ENCODE assay signal across 9 mouse cellular contexts in the genomic region with DNA sequence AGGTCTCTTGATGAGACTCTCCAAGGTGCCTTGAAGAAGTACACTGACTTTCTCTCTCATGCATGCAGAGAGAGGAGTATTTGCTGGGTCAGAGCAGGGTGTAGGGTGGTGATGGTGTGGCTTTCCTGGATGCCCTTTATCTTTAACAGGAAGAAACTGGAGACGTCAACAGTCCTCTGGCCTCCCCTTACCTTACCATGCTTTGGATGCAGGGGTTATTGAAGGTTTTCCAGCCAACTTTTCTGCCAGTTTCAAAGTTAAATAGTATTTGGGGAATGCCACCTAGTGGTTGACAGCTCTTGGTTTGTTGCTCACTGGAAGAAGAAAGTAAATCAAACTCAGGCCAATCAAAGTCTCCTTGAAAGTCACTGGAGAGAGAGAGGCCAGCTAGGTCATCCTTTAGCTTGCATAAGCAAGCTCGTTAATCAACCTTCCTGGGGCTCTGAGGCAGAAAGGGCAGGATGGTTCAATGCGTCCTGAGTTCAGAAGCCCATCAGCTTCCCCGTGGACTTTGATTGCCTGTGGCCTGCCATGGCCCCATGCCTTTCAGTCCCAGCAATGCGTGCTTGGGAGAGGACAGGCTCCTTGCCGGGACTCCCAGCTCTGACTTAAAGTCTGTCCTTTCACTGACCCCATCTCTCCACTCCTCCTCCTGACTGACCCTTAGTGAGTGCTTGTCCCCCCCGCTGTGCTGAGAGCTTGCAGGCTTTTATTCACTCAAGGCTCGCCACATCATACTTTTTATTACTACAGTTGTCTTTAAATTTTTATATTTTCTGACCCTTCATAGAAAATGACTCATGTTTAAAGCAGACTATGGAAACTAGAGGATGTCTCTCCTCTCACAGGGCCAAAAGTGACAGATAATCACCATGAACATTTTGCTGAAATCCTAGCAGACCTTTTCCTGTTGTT. TPM values are rescaled to one million over a fixed set of nuclear protein-coding genes. Genes with fewer than 3 reads are reported as not detected.
DNase-seq lines count a peak whose midpoint lies in the region; ATAC-seq and TF ChIP-seq lines count a peak whose summit lies in the region.
"Had no signal": no experiment of that assay in that cellular context is flagged by ENCODE, and none has a peak within 500 bp of the region (broad histone marks: within the 10 kb centered on the region; RNA-seq: fewer than 3 reads in every experiment).

No protein-coding gene starts in this region.

- H3K9ac ChIP-seq in limb, embryonic 14.5 days (ENCODE audit: low read depth, low read length, severe bottlenecking), result no peak overlapping the region
- H3K9ac ChIP-seq: stomach, embryonic 15.5 days had no signal

- peak; percentile 93 for DNase-seq in heart, adult 11 months
- DNase-seq in heart, postnatal 25 days (ENCODE audit: low spot score), result no peak
- peak; percentile 75 for DNase-seq in CD4-positive, CD25-positive, alpha-beta regulatory T cell, adult 2 months (ENCODE audit: low read depth, low spot score)
- peak; percentile 46 for DNase-seq in heart, postnatal 4 days
- DNase-seq in limb, embryonic 14.5 days (ENCODE audit: low spot score), result peak; percentile 68
- peak; percentile 55 for DNase-seq in retina, postnatal 1 day
- no peak for DNase-seq in cerebellum, adult 11-12 months

- peak; percentile 68 for ATAC-seq in common myeloid progenitor, adult 5-6 weeks (replicated peaks; ENCODE audit: low read depth, poor library complexity, severe bottlenecking)
- ATAC-seq in limb, embryonic 14.5 days (ENCODE audit: low FRiP score, low read depth), result peak; percentile 82

- H3K4me3 ChIP-seq in limb, embryonic 14.5 days (replicated peaks; ENCODE audit: low read length), result no peak overlapping the region
- H3K4me3 ChIP-seq: stomach, embryonic 15.5 days had no signal

- peaks cover 13% of the 10 kb centered on the region for H3K4me1 ChIP-seq in limb, embryonic 14.5 days (ENCODE audit: control insufficient read depth, insufficient read depth, low read length)

- intact Hi-C loops in heart, postnatal 25 days (cut with DNase I), result loop anchor here (1.0 to 5.0 kb wide), 2 partner anchors 318 to 379 kb away; partner anchors contain the start of gene Nup107

- H3K27ac ChIP-seq in limb, embryonic 14.5 days (replicated peaks; ENCODE audit: low read depth, low read length), result no peak overlapping the region
- H3K27ac ChIP-seq: stomach, embryonic 15.5 days had no signal

- WGBS in limb, embryonic 14.5 days, result 15% methylated on average over 8 of the region's 8 CpGs

- no peak overlapping the region for H3K4me2 ChIP-seq in limb, embryonic 14.5 days (replicated peaks; ENCODE audit: low read depth, low read length, severe bottlenecking)
- H3K4me2 ChIP-seq: stomach, embryonic 15.5 days had no signal

- no peaks in the 10 kb centered on the region for H3K27me3 ChIP-seq in limb, embryonic 14.5 days (ENCODE audit: control insufficient read depth, insufficient read depth, low read length)
- H3K27me3 ChIP-seq: stomach, embryonic 15.5 days had no signal

- TF ChIP-seq POLR2A in limb, embryonic 14.5 days (IDR thresholded peaks at IDR 0.05; ENCODE audit: borderline replicate concordance, extremely low read depth, insufficient read depth, insufficient read length), result no peak

- no peaks in the 10 kb centered on the region for H3K36me3 ChIP-seq in limb, embryonic 14.5 days (ENCODE audit: control insufficient read depth, insufficient read depth, low read length)
- H3K36me3 ChIP-seq: stomach, embryonic 15.5 days had no signal

- H3K9me3 ChIP-seq in limb, embryonic 14.5 days (ENCODE audit: control insufficient read depth, low read length), result no peaks in the 10 kb centered on the region
- H3K9me3 ChIP-seq: stomach, embryonic 15.5 days had no signal

RNA-seq across cellular contexts. Expression of gene Mdm1, which starts 31.3 kb away (rescaled TPM):
- total RNA-seq in heart, postnatal 25 days (2021), result 1 to 10 TPM; 2.4 to 3.9 TPM
- 38.3 and 68.5 TPM in 2 replicates for total RNA-seq in common myeloid progenitor, adult 5-6 weeks (2017)
- total RNA-seq in heart, postnatal 4 days (2021), result 10 to 100 TPM in 1 of 2 experiments, 1 to 10 TPM in 1; 9.6 to 13.1 TPM
- polyA plus RNA-seq in limb, embryonic 14.5 days (2012; rRNA removed), result 33.3 and 34.4 TPM in 2 replicates
- polyA plus RNA-seq in limb, embryonic 14.5 days (2014; fragmentation: Nextera tagmentation; extraction: Ambion mirVana), result 24.7 and 25.8 TPM in 2 replicates

Comparison
In these comparisons a context has a peak if more than half of its experiments do, and no peak if none do; other contexts are left out.
1. DNase-seq: peak in heart, adult 11 months (single experiment), CD4-positive, CD25-positive, alpha-beta regulatory T cell, adult 2 months (single experiment), heart, postnatal 4 days (single experiment), limb, embryonic 14.5 days (single experiment) and retina, postnatal 1 day (single experiment); none in heart, postnatal 25 days (single experiment) and cerebellum, adult 11-12 months (single experiment).